Mouse (Mus musculus): ENCODE measurements around the gene Rab26. TPM values are rescaled to one million over a fixed set of nuclear protein-coding genes. Genes with fewer than 3 reads are reported as not detected.
A peak's percentile ranks its signal among the peaks of the same experiment; 100 is the strongest.

Gene Rab26
- total RNA-seq, 4 experiments from 2014 or later, result 0.23 to 0.50 (median 0.25) TPM; not detected in 1

DNA sequence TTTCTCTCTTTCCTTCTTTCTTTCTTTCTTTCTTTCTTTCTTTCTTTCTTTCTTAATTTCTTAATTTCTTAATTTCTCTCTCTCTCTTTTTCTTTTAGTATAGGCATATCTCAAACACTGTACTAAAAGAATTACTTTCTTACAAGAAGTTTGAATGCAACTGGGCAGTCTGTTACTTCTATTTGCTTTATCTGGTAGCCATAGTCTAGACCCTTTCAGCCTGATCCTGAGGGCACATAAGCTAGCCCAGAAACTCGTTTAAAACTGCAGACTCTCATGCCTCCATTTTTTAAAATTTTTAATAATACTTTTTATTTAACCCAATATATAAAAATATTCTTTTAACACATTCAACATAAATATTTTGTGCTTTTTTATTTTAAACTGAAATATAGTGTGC lies 54.6 kb downstream of the Rab26 start:
- no peak for DNase-seq (ENCODE audit: low spot score)

DNA sequence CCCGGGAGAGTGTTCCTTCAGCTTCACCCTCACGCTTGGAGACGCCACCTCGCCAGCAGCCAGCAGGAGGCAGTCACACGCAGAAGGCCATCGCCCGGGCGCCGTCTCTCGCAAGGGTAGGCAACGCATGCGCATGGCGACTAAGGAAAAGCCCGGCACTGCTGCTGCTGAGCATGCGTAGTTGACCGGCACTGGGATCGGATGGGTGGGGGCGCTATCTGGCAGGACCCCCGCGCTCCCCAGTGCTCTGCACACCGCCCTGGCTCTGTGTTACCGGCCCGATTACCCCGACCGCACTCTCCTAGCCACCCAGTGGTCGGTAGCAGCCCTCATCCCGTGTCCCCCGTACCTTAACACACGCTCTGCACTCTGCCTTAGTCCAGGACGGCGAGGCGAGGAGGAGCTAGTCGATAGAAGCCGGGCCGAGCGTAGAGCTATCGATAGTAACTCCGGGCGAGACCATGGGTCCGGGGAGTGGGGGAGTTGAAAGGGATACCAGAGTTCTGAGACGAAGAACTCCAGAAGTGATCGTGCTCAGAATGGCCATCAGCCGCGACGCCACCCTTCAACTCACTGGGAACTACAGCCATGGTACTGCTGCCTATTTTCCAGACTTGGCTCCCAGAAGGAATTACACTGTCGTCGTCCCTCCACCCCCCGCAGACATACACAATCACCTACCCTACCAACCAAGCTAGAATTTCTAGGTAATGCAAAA lies 55.2 kb downstream of the Rab26 start, which contains the start of gene Mlst8:
TSS of gene Mlst8 (minus strand) at position 416 of the 718 bp plus-strand sequence.
- DNase-seq (ENCODE audit: low spot score), result peak; percentile 97

DNA sequence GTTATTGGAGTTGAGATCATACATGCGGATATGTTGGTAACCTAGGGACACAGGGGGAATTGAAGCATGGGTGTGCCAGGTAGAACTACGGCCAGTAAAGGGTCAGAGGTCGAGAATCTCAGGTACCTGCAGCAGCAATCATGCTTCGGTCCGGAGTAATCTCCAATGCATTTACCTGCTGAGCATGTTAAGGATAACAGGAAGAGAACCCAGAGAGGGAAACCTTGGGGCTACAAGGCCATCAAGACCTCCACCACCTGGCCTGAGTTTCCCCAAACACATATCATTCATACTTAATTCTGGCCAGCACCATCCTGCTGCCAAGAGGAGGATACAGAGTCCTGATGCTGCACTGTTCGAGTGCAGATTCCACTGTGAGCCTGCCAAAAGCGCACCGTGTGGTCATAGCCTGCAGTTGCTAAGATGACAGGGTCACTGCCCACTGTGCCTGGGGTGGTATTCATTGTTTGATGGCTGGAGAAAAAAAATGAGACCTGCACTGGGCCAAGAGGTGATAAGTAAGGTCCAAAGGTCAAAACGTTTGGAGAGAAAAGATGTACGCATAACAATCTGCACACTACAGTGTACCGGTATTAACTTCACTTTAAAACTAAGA lies 55.9 kb downstream of the Rab26 start:
- no peak for DNase-seq (ENCODE audit: low spot score)

Other genes with a start within 250 kb of the Rab26 start
- under 1 TPM in 1 of 4 experiments, not detected in 3; 0.06 TPM for gene Abca17, start 183.1 kb downstream of the Rab26 start, total RNA-seq (2022)
- gene Abca3, start 182.3 kb downstream of the Rab26 start, total RNA-seq (2022), result 10 to 100 TPM; 11.4 to 13.4 (median 13.2) TPM
- 10 to 100 TPM; 59.7 to 61.4 (median 60.7) TPM for gene Rnps1, start 119.6 kb downstream of the Rab26 start, total RNA-seq (2022)
- gene Eci1, start 107.6 kb downstream of the Rab26 start, total RNA-seq (2022), result 100 to 1,000 TPM; 455 to 534 (median 495) TPM
- gene Dnase1l2, start 91.1 kb downstream of the Rab26 start, total RNA-seq (2022), result 1 to 10 TPM in 3 of 4 experiments, under 1 TPM in 1; 0.91 to 1.4 (median 1.1) TPM
- 10 to 100 TPM; 11.2 to 14.7 (median 11.9) TPM for gene E4f1, start 63.9 kb downstream of the Rab26 start, total RNA-seq (2022)
- gene Pgp, start 63.8 kb downstream of the Rab26 start, total RNA-seq (2022), result 10 to 100 TPM; 39.9 to 44.4 (median 41.4) TPM
- under 1 TPM in 2 of 4 experiments, not detected in 2; 0.28 to 0.31 TPM for gene Bricd5, start 60.3 kb downstream of the Rab26 start, total RNA-seq (2022)
- 10 to 100 TPM; 10.5 to 11.8 (median 11.0) TPM for gene Mlst8, start 55.1 kb downstream of the Rab26 start, total RNA-seq (2022)
- under 1 TPM; 0.16 to 0.23 (median 0.19) TPM for gene Caskin1, start 45.6 kb downstream of the Rab26 start, total RNA-seq (2022)
- gene Traf7, start 6.3 kb downstream of the Rab26 start, total RNA-seq (2022), result 10 to 100 TPM; 37.0 to 50.9 (median 42.7) TPM
- 10 to 100 TPM; 27.8 to 43.0 (median 34.9) TPM for gene Pkd1, start 15.6 kb upstream of the Rab26 start, total RNA-seq (2022)
- gene Tsc2, start 98.4 kb upstream of the Rab26 start, total RNA-seq (2022), result 100 to 1,000 TPM; 123 to 135 (median 133) TPM
- 1 to 10 TPM; 2.6 to 3.5 (median 2.8) TPM for gene Nthl1, start 98.5 kb upstream of the Rab26 start, total RNA-seq (2022)
- 100 to 1,000 TPM in 2 of 4 experiments, 10 to 100 TPM in 2; 87.7 to 110 (median 101) TPM for gene Slc9a3r2, start 116.1 kb upstream of the Rab26 start, total RNA-seq (2022)
- not detected for gene Npw, start 124.2 kb upstream of the Rab26 start, total RNA-seq (2022)
- 10 to 100 TPM; 14.3 to 17.0 (median 15.9) TPM for gene Zfp598, start 135.5 kb upstream of the Rab26 start, total RNA-seq (2022)
- under 1 TPM in 2 of 4 experiments, not detected in 2; 0.14 to 0.24 TPM for gene Syngr3, start 155.7 kb upstream of the Rab26 start, total RNA-seq (2022)
- 10 to 100 TPM; 20.0 to 22.2 (median 21.1) TPM for gene Gfer, start 161.9 kb upstream of the Rab26 start, total RNA-seq (2022)
- gene Noxo1, start 162.0 kb upstream of the Rab26 start, total RNA-seq (2022), result under 1 TPM; 0.49 to 0.84 (median 0.58) TPM
- 10 to 100 TPM; 14.4 to 21.6 (median 17.3) TPM for gene Tbl3, start 173.4 kb upstream of the Rab26 start, total RNA-seq (2022)
- under 1 TPM in 1 of 4 experiments, not detected in 3; 0.23 TPM for gene Rnf151, start 183.9 kb upstream of the Rab26 start, total RNA-seq (2022)
- gene Rps2, start 183.9 kb upstream of the Rab26 start, total RNA-seq (2022), result 100 to 1,000 TPM; 631 to 768 (median 679) TPM
- 1,000 to 10,000 TPM in 1 of 4 experiments, 100 to 1,000 TPM in 3; 975 to 1,073 (median 990) TPM for gene Ndufb10, start 190.3 kb upstream of the Rab26 start, total RNA-seq (2022)
- gene Rpl3l, start 193.6 kb upstream of the Rab26 start, total RNA-seq (2022), result 100 to 1,000 TPM; 389 to 453 (median 417) TPM
- gene Msrb1, start 202.4 kb upstream of the Rab26 start, total RNA-seq (2022), result 100 to 1,000 TPM; 172 to 208 (median 186) TPM
- gene Hs3st6, start 218.8 kb upstream of the Rab26 start, total RNA-seq (2022), result not detected

All from heart, adult 8-10 months (tissue).